Mouse (Mus musculus) midbrain, embryonic 11.5 days (tissue): ENCODE measurements around the gene Csn3. TPM values are rescaled to one million over a fixed set of nuclear protein-coding genes. Genes with fewer than 3 reads are reported as not detected.

Experiments
- polyA plus RNA-seq: library from polyadenylated mRNA; unstranded; fragments of >200 nt; fragmentation: Nextera tagmentation; extraction: Ambion mirVana; gene quantifications from 2 replicates; pipeline ENCODE4 v1.2.1, GENCODE M21; 2014

Gene Csn3
- polyA plus RNA-seq, 1 experiment from 2014 or later = 0.23 TPM

Other genes starting within 250 kb of the Csn3 start
- gene Csn2, start 225.9 kb upstream of the Csn3 start, polyA plus RNA-seq = not detected in 2 replicates
- not detected in 2 replicates for gene Csn1s2a, start 151.0 kb upstream of the Csn3 start, polyA plus RNA-seq
- gene Csn1s2b, start 117.5 kb upstream of the Csn3 start, polyA plus RNA-seq = not detected in 2 replicates
- not detected in 2 replicates for gene Prr27, start 99.9 kb upstream of the Csn3 start, polyA plus RNA-seq
- not detected in 2 replicates for gene Odam, start 40.5 kb upstream of the Csn3 start, polyA plus RNA-seq
- not detected in 2 replicates for gene 2310003L06Rik, start 43.9 kb downstream of the Csn3 start, polyA plus RNA-seq
- not detected in 2 replicates for gene Gm28434, start 43.9 kb downstream of the Csn3 start, polyA plus RNA-seq
- gene Cabs1, start 53.9 kb downstream of the Csn3 start, polyA plus RNA-seq = not detected in 2 replicates
- gene Smr3a, start 77.0 kb downstream of the Csn3 start, polyA plus RNA-seq = not detected in 2 replicates
- gene Smr2, start 161.0 kb downstream of the Csn3 start, polyA plus RNA-seq = not detected in 2 replicates
- gene Gm11116, start 186.0 kb downstream of the Csn3 start, polyA plus RNA-seq = not detected in 2 replicates
- gene Gm11115, start 228.5 kb downstream of the Csn3 start, polyA plus RNA-seq = not detected in 2 replicates